Mouse (Mus musculus): ENCODE results near the gene Map2k3. TPM values are rescaled to one million over a fixed set of nuclear protein-coding genes. Genes with fewer than 3 reads are reported as not detected.
"Not testable (repeated sequence)": the region's sequence is repeated elsewhere in the genome, so short reads cannot be mapped to it uniquely, and the experiment has no call there.

Gene Map2k3
- 22.9 and 29.5 TPM in 2 replicates for polyA plus RNA-seq (2012; ENCODE audit: insufficient read depth, insufficient read length, missing spikeins)

GRCm38 (mm10) chr11:60931869-60932481, at the start of gene Map2k3:
Map2k3 (plus strand) TSS chr11:60932033.
- Histone ChIP-seq H3K4me1 (ENCODE audit: control insufficient read depth, insufficient read depth, insufficient read length, low read length) (peaks cover 36% of the 10 kb centered on the region), H3K27ac (replicated peaks; ENCODE audit: low read depth, low read length) (peak within 1 kb of the TSS; percentile 83), H3K4me3 (ENCODE audit: insufficient read depth, low read depth, low read length) (peak within 1 kb of the TSS; percentile 92)

- Histone ChIP-seq H3K4me3 (ENCODE audit: insufficient read depth, low read depth, low read length) (no peak overlapping the region), H3K4me1 (ENCODE audit: control insufficient read depth, insufficient read depth, insufficient read length, low read length) (no peaks in the 10 kb centered on the region), H3K27ac (replicated peaks; ENCODE audit: low read depth, low read length) (no peak overlapping the region)
These were observed 49.4 kb upstream of the Map2k3 start for GRCm38 (mm10) chr11:60882386-60882785.

GRCm38 (mm10) chr11:60886986-60887385, 44.8 kb upstream of the Map2k3 start:
- not testable (repeated sequence) for H3K27ac ChIP-seq (replicated peaks; ENCODE audit: low read depth, low read length); H3K4me1 ChIP-seq (ENCODE audit: control insufficient read depth, insufficient read depth, insufficient read length, low read length); H3K4me3 ChIP-seq (ENCODE audit: insufficient read depth, low read depth, low read length)

- H3K4me1 ChIP-seq (ENCODE audit: control insufficient read depth, insufficient read depth, insufficient read length, low read length): 0 out of 2 replicates have a peak, but pooled peaks cover 2% of the 10 kb centered on the region
- no peak overlapping the region for H3K4me3 ChIP-seq (ENCODE audit: insufficient read depth, low read depth, low read length)
- no peak overlapping the region for H3K27ac ChIP-seq (replicated peaks; ENCODE audit: low read depth, low read length)
These were observed 42.0 kb upstream of the Map2k3 start for GRCm38 (mm10) chr11:60889861-60890260.

GRCm38 (mm10) chr11:60890286-60890685, 41.5 kb upstream of the Map2k3 start:
- no peak overlapping the region for H3K27ac ChIP-seq (replicated peaks; ENCODE audit: low read depth, low read length)

GRCm38 (mm10) chr11:60890744-60891143, 41.1 kb upstream of the Map2k3 start:
- Histone ChIP-seq H3K27ac (replicated peaks; ENCODE audit: low read depth, low read length) (no peak overlapping the region), H3K4me1 (ENCODE audit: control insufficient read depth, insufficient read depth, insufficient read length, low read length) (0 out of 2 replicates have a peak, but pooled peaks cover 2% of the 10 kb centered on the region), H3K4me3 (ENCODE audit: insufficient read depth, low read depth, low read length) (no peak overlapping the region)

More at GRCm38 (mm10) chr11:60890286-60890685, 41.5 kb upstream of the Map2k3 start:
- H3K4me3 ChIP-seq (ENCODE audit: insufficient read depth, low read depth, low read length): no peak overlapping the region
- H3K4me1 ChIP-seq (ENCODE audit: control insufficient read depth, insufficient read depth, insufficient read length, low read length): 0 out of 2 replicates have a peak, but pooled peaks cover 2% of the 10 kb centered on the region

- H3K4me1 ChIP-seq (ENCODE audit: control insufficient read depth, insufficient read depth, insufficient read length, low read length): no peaks in the 10 kb centered on the region
- H3K27ac ChIP-seq (replicated peaks; ENCODE audit: low read depth, low read length): no peak overlapping the region
- no peak overlapping the region for H3K4me3 ChIP-seq (ENCODE audit: insufficient read depth, low read depth, low read length)
These were observed 35.9 kb upstream of the Map2k3 start for GRCm38 (mm10) chr11:60895915-60896314.

- Histone ChIP-seq H3K4me3 (ENCODE audit: insufficient read depth, low read depth, low read length) (no peak overlapping the region), H3K4me1 (ENCODE audit: control insufficient read depth, insufficient read depth, insufficient read length, low read length) (peaks cover 17% of the 10 kb centered on the region; the same call in 1 of the 2 replicates), H3K27ac (replicated peaks; ENCODE audit: low read depth, low read length) (no peak overlapping the region)
These were observed 29.8 kb upstream of the Map2k3 start for GRCm38 (mm10) chr11:60902001-60902400.

- no peak overlapping the region for H3K27ac ChIP-seq (replicated peaks; ENCODE audit: low read depth, low read length)
These were observed 29.3 kb upstream of the Map2k3 start for GRCm38 (mm10) chr11:60902486-60902885.

GRCm38 (mm10) chr11:60903661-60904061, 28.2 kb upstream of the Map2k3 start:
- Histone ChIP-seq H3K27ac (replicated peaks; ENCODE audit: low read depth, low read length) (no peak overlapping the region), H3K4me1 (ENCODE audit: control insufficient read depth, insufficient read depth, insufficient read length, low read length) (peaks cover 17% of the 10 kb centered on the region; the same call in 1 of the 2 replicates), H3K4me3 (ENCODE audit: insufficient read depth, low read depth, low read length) (no peak overlapping the region)

More at GRCm38 (mm10) chr11:60902486-60902885, 29.3 kb upstream of the Map2k3 start:
- peaks cover 17% of the 10 kb centered on the region; the same call in 1 of the 2 replicates for H3K4me1 ChIP-seq (ENCODE audit: control insufficient read depth, insufficient read depth, insufficient read length, low read length)
- H3K4me3 ChIP-seq (ENCODE audit: insufficient read depth, low read depth, low read length): no peak overlapping the region

GRCm38 (mm10) chr11:60905407-60906120, 26.3 kb upstream of the Map2k3 start:
- H3K4me1 ChIP-seq (ENCODE audit: control insufficient read depth, insufficient read depth, insufficient read length, low read length): peaks cover 17% of the 10 kb centered on the region; the same call in 1 of the 2 replicates
- H3K27ac ChIP-seq (replicated peaks; ENCODE audit: low read depth, low read length): no peak overlapping the region
- no peak overlapping the region for H3K4me3 ChIP-seq (ENCODE audit: insufficient read depth, low read depth, low read length)

GRCm38 (mm10) chr11:60906449-60906848, 25.4 kb upstream of the Map2k3 start:
- Histone ChIP-seq H3K4me1 (ENCODE audit: control insufficient read depth, insufficient read depth, insufficient read length, low read length) (peaks cover 17% of the 10 kb centered on the region; the same call in 1 of the 2 replicates), H3K4me3 (ENCODE audit: insufficient read depth, low read depth, low read length) (no peak overlapping the region), H3K27ac (replicated peaks; ENCODE audit: low read depth, low read length) (no peak overlapping the region)

- Histone ChIP-seq H3K4me1 (ENCODE audit: control insufficient read depth, insufficient read depth, insufficient read length, low read length) (peaks cover 15% of the 10 kb centered on the region), H3K27ac (replicated peaks; ENCODE audit: low read depth, low read length) (no peak overlapping the region), H3K4me3 (ENCODE audit: insufficient read depth, low read depth, low read length) (no peak overlapping the region)
These were observed 23.8 kb upstream of the Map2k3 start for GRCm38 (mm10) chr11:60908073-60908472.

GRCm38 (mm10) chr11:60909626-60910025, 22.2 kb upstream of the Map2k3 start:
- Histone ChIP-seq H3K4me3 (ENCODE audit: insufficient read depth, low read depth, low read length) (no peak overlapping the region), H3K27ac (replicated peaks; ENCODE audit: low read depth, low read length) (no peak overlapping the region)

GRCm38 (mm10) chr11:60912525-60912973, 19.3 kb upstream of the Map2k3 start:
- no peak overlapping the region for H3K27ac ChIP-seq (replicated peaks; ENCODE audit: low read depth, low read length)
- H3K4me3 ChIP-seq (ENCODE audit: insufficient read depth, low read depth, low read length): peak overlapping the region; percentile 91
- H3K4me1 ChIP-seq (ENCODE audit: control insufficient read depth, insufficient read depth, insufficient read length, low read length): peaks cover 9% of the 10 kb centered on the region

More at GRCm38 (mm10) chr11:60909626-60910025, 22.2 kb upstream of the Map2k3 start:
- peaks cover 15% of the 10 kb centered on the region for H3K4me1 ChIP-seq (ENCODE audit: control insufficient read depth, insufficient read depth, insufficient read length, low read length)

Data from brown adipose tissue, adult 24 weeks (tissue).